Mouse (Mus musculus) cerebellum, adult 2 months (tissue): ENCODE measurements around the gene Ascl1. TPM values are rescaled to one million over a fixed set of nuclear protein-coding genes. Genes with fewer than 3 reads are reported as not detected.

Experiments
- DNase-seq, 2 experiments: peaks; one replicate each; pipeline ENCODE4 v3.0.0; 2021
- H3K27ac ChIP-seq: fragments of 200-500 bp; 2 replicates; pipeline ENCODE4 v1.5.1; 2012; ENCODE audit warnings: low read length, control low read depth, inconsistent platforms; ENCODE audit not compliant: insufficient read depth
- H3K27me3 ChIP-seq: fragments of 200-500 bp; 2 replicates; pipeline ENCODE4 v1.6.1; 2012; ENCODE audit warnings: inconsistent platforms, mild to moderate bottlenecking, low read length, moderate library complexity; ENCODE audit not compliant: control insufficient read depth, insufficient read depth
- H3K4me1 ChIP-seq: fragments of 200-500 bp; 2 replicates; pipeline ENCODE4 v1.6.1; 2011; ENCODE audit warnings: low read length; ENCODE audit not compliant: control insufficient read depth, insufficient read depth
- H3K4me3 ChIP-seq: fragments of 200-500 bp; replicated peaks from 2 replicates; pipeline ENCODE3; 2011; ENCODE audit warnings: mild to moderate bottlenecking, low read depth, low read length, control low read depth; ENCODE audit not compliant: insufficient read depth
- CTCF ChIP-seq: fragments of 200-500 bp; IDR thresholded peaks from 2 replicates; pipeline ENCODE4 v1.5.1; 2011; ENCODE audit warnings: low read depth, mild to moderate bottlenecking, control low read depth, low read length, moderate library complexity, borderline replicate concordance; ENCODE audit not compliant: insufficient read depth
- POLR2A ChIP-seq: fragments of 200-500 bp; IDR thresholded peaks from 2 replicates; pipeline ENCODE4 v1.6.1; 2011; ENCODE audit warnings: low read length, control low read depth, borderline replicate concordance; ENCODE audit not compliant: insufficient read depth
- WGBS: fragments of 180-500 bp; shearing (Covaris S2); methylation state at CpG from one replicate; pipeline ENCODE4 v1.1.7; 2018; 5-methylcytosine and 5-hydroxymethylcytosine counted together
- polyA plus RNA-seq: library from polyadenylated mRNA; depleted of rRNA; stranded (reverse); fragments of >200 nt; gene quantifications from 2 replicates; pipeline ENCODE4 v1.2.3, GENCODE M21; 2012; rRNA removed

Ascl1 gene
- polyA plus RNA-seq, 1 experiment = 2.4 TPM

DNA sequence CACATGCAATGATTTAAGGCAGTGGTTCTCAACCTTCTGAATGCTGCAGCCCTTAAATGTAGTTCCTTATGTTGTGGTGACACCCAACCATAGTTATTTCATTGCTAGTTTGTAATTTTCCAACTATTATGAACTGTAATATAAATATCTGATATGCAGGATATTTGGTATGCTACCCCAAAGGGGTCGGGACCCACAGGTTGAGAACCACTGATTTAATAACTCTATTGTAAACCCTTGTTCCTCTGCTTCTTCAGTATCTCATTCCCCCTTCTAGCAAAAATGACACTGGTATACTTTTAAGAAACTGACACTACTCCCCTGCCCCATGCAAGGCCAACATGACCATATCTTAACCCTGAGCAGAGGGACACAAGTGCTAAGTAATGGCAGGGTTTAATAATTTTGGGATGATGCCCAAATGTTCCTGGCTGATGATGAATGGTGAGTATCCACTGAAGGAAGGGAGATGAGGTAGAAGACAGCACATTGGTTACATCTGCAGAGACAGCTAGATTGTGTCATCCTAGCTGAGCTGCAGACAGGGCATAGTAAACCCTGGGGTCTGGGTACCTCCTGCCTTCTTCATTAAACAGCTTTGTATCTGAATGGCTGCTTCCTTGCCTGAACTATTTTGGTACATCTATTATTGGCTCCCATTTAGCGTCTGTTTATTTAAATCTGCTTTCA is 47.2 kb downstream of the Ascl1 start:
- TF ChIP-seq POLR2A = no peak
- TF ChIP-seq CTCF = no peak
- Histone ChIP-seq H3K27ac (no peak overlapping the region), H3K4me1 (no peaks in the 10 kb centered on the region), H3K4me3 (no peak overlapping the region), H3K27me3 (no peaks in the 10 kb centered on the region; the same call in 1 of the 2 replicates)
- WGBS = 52% methylated on average over 2 of the region's 2 CpGs
- DNase-seq = no peak

Other genes starting within 250 kb of the Ascl1 start
- 0.13 and 0.20 TPM in 2 replicates for gene Pah, start 28.1 kb upstream of the Ascl1 start, polyA plus RNA-seq